8 mouse cellular contexts compared by ENCODE assay signal in the genomic region with DNA sequence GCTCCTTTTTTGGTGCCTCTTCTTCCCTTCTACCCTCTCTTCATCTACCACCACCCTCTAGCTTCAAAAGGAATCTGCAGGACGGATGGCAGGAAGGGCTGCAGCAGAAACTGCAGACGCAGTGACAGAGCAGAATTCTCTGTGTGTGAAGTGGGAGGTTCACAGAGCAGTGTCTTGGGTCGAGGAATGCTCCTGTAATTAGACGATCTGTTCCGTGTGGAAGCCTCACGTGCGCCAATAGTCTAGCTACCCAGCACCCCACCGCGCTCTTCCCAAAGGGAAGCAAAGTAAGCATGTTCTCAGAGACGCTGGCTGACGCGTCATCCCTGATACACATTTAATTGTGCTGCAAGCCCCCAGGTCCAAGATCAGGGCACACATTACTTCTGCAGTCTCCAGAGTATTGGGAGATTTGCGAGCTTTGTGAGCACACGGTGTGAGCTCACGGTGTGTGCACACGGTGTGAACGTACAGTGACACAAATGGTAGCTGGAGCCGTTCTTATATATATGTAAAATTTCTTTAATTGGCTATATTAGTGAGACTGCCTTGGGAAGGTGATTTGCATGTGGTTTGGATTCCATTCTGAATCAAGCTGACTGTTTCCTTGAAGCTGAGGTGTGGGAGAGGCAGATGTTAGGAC. TPM values are rescaled to one million over a fixed set of nuclear protein-coding genes. Genes with fewer than 3 reads are reported as not detected.
DNase-seq lines count a peak whose midpoint lies in the region; ATAC-seq and TF ChIP-seq lines count a peak whose summit lies in the region.
"Had no signal": no experiment of that assay in that cellular context is flagged by ENCODE, and none has a peak within 500 bp of the region (broad histone marks: within the 10 kb centered on the region; RNA-seq: fewer than 3 reads in every experiment).

No protein-coding gene starts in this region.

- H3K4me2 ChIP-seq in forebrain, embryonic 13.5 days = 0 out of 2 replicates have a peak overlapping the region, but pooled peaks have one; percentile 27
- H3K4me2 ChIP-seq in hindbrain, embryonic 15.5 days = peak overlapping the region; percentile 29
- H3K4me2 ChIP-seq in midbrain, postnatal 0 days (ENCODE audit: low read depth, low read length, poor library complexity, severe bottlenecking) = peak overlapping the region; percentile 20; the same call in 1 of the 2 replicates

- DNase-seq in left cerebral cortex, adult 11 months (ENCODE audit: low spot score) = peak; percentile 55
- DNase-seq in left cerebral cortex, adult 8-10 months (ENCODE audit: low spot score in 2 of 2) = no peak
- DNase-seq in midbrain, postnatal 0 days (ENCODE audit: low spot score) = peak; percentile 74
- no peak for DNase-seq in ovary, adult 18-20 months (ENCODE audit: low spot score)
- no peak for DNase-seq in lung, adult 18-20 months
- DNase-seq: right cerebral cortex, adult 18-20 months had no signal

- no peak overlapping the region for H3K4me3 ChIP-seq in forebrain, embryonic 13.5 days
- H3K4me3 ChIP-seq in hindbrain, embryonic 15.5 days = no peak overlapping the region
- no peak overlapping the region for H3K4me3 ChIP-seq in midbrain, postnatal 0 days (ENCODE audit: low read depth, low read length)

- H3K36me3 ChIP-seq in forebrain, embryonic 13.5 days (ENCODE audit: poor library complexity, severe bottlenecking) = peaks cover 22% of the 10 kb centered on the region
- no peaks in the 10 kb centered on the region for H3K36me3 ChIP-seq in hindbrain, embryonic 15.5 days
- no peaks in the 10 kb centered on the region for H3K36me3 ChIP-seq in midbrain, postnatal 0 days (ENCODE audit: insufficient read depth, low read length)

- ATAC-seq in forebrain, embryonic 13.5 days = peak; percentile 61
- ATAC-seq in hindbrain, embryonic 15.5 days (ENCODE audit: low FRiP score, low read depth) = peak; percentile 80
- peak; percentile 74; the same call in 1 of the 2 replicates for ATAC-seq in midbrain, postnatal 0 days (ENCODE audit: low FRiP score)

- H3K9me3 ChIP-seq in forebrain, embryonic 13.5 days (replicated peaks) = no peaks in the 10 kb centered on the region
- H3K9me3 ChIP-seq in hindbrain, embryonic 15.5 days = no peaks in the 10 kb centered on the region
- no peaks in the 10 kb centered on the region for H3K9me3 ChIP-seq in midbrain, postnatal 0 days (ENCODE audit: low read length)

- peak overlapping the region; percentile 72 for H3K27ac ChIP-seq in forebrain, embryonic 13.5 days
- H3K27ac ChIP-seq in hindbrain, embryonic 15.5 days (replicated peaks) = peak overlapping the region; percentile 66
- H3K27ac ChIP-seq in midbrain, postnatal 0 days (ENCODE audit: low read depth, low read length) = peak overlapping the region; percentile 76

- no peak for TF ChIP-seq CTCF in midbrain, postnatal 0 days (IDR thresholded peaks at IDR 0.05)

- H3K27me3 ChIP-seq in forebrain, embryonic 13.5 days = no peaks in the 10 kb centered on the region
- no peaks in the 10 kb centered on the region for H3K27me3 ChIP-seq in hindbrain, embryonic 15.5 days
- H3K27me3 ChIP-seq in midbrain, postnatal 0 days (ENCODE audit: insufficient read depth, low read length) = no peaks in the 10 kb centered on the region

- 68% methylated on average over 18 of the region's 18 CpGs for WGBS in forebrain, embryonic 13.5 days
- WGBS in hindbrain, embryonic 15.5 days = 35% methylated on average over 18 of the region's 18 CpGs
- WGBS in midbrain, postnatal 0 days = 33% methylated on average over 18 of the region's 18 CpGs

- H3K4me1 ChIP-seq in forebrain, embryonic 13.5 days = peaks cover 28% of the 10 kb centered on the region
- H3K4me1 ChIP-seq in hindbrain, embryonic 15.5 days (replicated peaks) = peaks cover 30% of the 10 kb centered on the region
- H3K4me1 ChIP-seq in midbrain, postnatal 0 days (ENCODE audit: insufficient read depth, low read length) = peaks cover 8% of the 10 kb centered on the region

- peak overlapping the region; percentile 41; the same call in 1 of the 2 replicates for H3K9ac ChIP-seq in forebrain, embryonic 13.5 days
- H3K9ac ChIP-seq in hindbrain, embryonic 15.5 days = no peak overlapping the region
- H3K9ac ChIP-seq in midbrain, postnatal 0 days (replicated peaks; ENCODE audit: low read length, poor library complexity, severe bottlenecking) = 0 out of 2 replicates have a peak overlapping the region, but pooled peaks have one; percentile 42

RNA-seq across cellular contexts. Expression of gene Cd164l2, which starts 35.0 kb away (rescaled TPM):
- total RNA-seq in left cerebral cortex, adult 8-10 months (2022) = 1 to 10 TPM; 3.7 to 6.9 (median 3.8) TPM
- polyA plus RNA-seq in forebrain, embryonic 13.5 days (2015; fragmentation: Nextera tagmentation; extraction: Ambion mirVana) = 0.17 and 0.30 TPM in 2 replicates
- 3.0 and 4.5 TPM in 2 replicates for polyA plus RNA-seq in hindbrain, embryonic 15.5 days (2015; fragmentation: Nextera tagmentation; extraction: Ambion mirVana)
- total RNA-seq in midbrain, postnatal 0 days (2014; rRNA removed) = 3.9 and 5.9 TPM in 2 replicates
- 10.6 and 11.0 TPM in 2 replicates for polyA plus RNA-seq in midbrain, postnatal 0 days (2015; fragmentation: Nextera tagmentation; extraction: Ambion mirVana)

RNA-seq across cellular contexts. Expression of gene Gpr3, which starts 35.5 kb away (rescaled TPM):
- total RNA-seq in left cerebral cortex, adult 8-10 months (2022) = 1 to 10 TPM; 6.0 to 9.0 (median 6.9) TPM
- 0.33 and 0.57 TPM in 2 replicates for polyA plus RNA-seq in forebrain, embryonic 13.5 days (2015; fragmentation: Nextera tagmentation; extraction: Ambion mirVana)
- polyA plus RNA-seq in hindbrain, embryonic 15.5 days (2015; fragmentation: Nextera tagmentation; extraction: Ambion mirVana) = 1.6 and 2.7 TPM in 2 replicates
- total RNA-seq in midbrain, postnatal 0 days (2014; rRNA removed) = 3.2 and 10.8 TPM in 2 replicates
- 3.9 and 4.5 TPM in 2 replicates for polyA plus RNA-seq in midbrain, postnatal 0 days (2015; fragmentation: Nextera tagmentation; extraction: Ambion mirVana)

RNA-seq across cellular contexts. Expression of gene Wasf2, which starts 46.6 kb away (rescaled TPM):
- 10 to 100 TPM; 27.4 to 42.1 (median 38.9) TPM for total RNA-seq in left cerebral cortex, adult 8-10 months (2022)
- polyA plus RNA-seq in forebrain, embryonic 13.5 days (2015; fragmentation: Nextera tagmentation; extraction: Ambion mirVana) = 36.7 and 42.9 TPM in 2 replicates
- 30.3 and 31.1 TPM in 2 replicates for polyA plus RNA-seq in hindbrain, embryonic 15.5 days (2015; fragmentation: Nextera tagmentation; extraction: Ambion mirVana)
- 18.3 and 19.6 TPM in 2 replicates for total RNA-seq in midbrain, postnatal 0 days (2014; rRNA removed)
- 19.1 and 26.0 TPM in 2 replicates for polyA plus RNA-seq in midbrain, postnatal 0 days (2015; fragmentation: Nextera tagmentation; extraction: Ambion mirVana)

Comparison
In these comparisons a context has a peak if more than half of its experiments do, and no peak if none do; other contexts are left out.
1. DNase-seq: peak in left cerebral cortex, adult 11 months (single experiment) and midbrain, postnatal 0 days (single experiment); none in left cerebral cortex, adult 8-10 months (0 of 2), ovary, adult 18-20 months (single experiment) and lung, adult 18-20 months (0 of 2).
2. Peak in every context shown above with its lines, with median percentiles within 50 percentile points of each other: ATAC-seq, H3K27ac ChIP-seq and H3K4me2 ChIP-seq.